Mouse (Mus musculus): Measurements from ENCODE around the gene Trappc6b. TPM values are rescaled to one million over a fixed set of nuclear protein-coding genes. Genes with fewer than 3 reads are reported as not detected.

Gene Trappc6b
- 68.7 and 69.6 TPM in 2 replicates for polyA plus RNA-seq (2015; fragmentation: Nextera tagmentation; extraction: Ambion mirVana)

GRCm38 (mm10) chr12:59060993-59061595 is at the start of gene Trappc6b:
Trappc6b (minus strand) TSS chr12:59061472.

GRCm38 (mm10) chr12:59095104-59096025 is 34.1 kb upstream of the Trappc6b start, which contains the start of gene Mia2:
Mia2 (plus strand) TSS chr12:59095799.

GRCm38 (mm10) chr12:59066448-59067077 is 5.3 kb upstream of the Trappc6b start, which contains the start of gene Pnn:
Pnn (plus strand) TSS chr12:59066884.

GRCm38 (mm10) chr12:59013234-59013633 is 48.0 kb downstream of the Trappc6b start, which contains the start of gene Gemin2:
Gemin2 (plus strand) TSS chr12:59013393.

GRCm38 (mm10) chr12:59011844-59012709 is 49.2 kb downstream of the Trappc6b start, which contains the start of gene Sec23a:
Sec23a (minus strand) TSS chr12:59012017.

Other genes starting within 250 kb of the Trappc6b start
- 14.4 and 18.3 TPM in 2 replicates for gene Sec23a, start 49.5 kb downstream of the Trappc6b start, polyA plus RNA-seq (2015; fragmentation: Nextera tagmentation; extraction: Ambion mirVana)
- 23.3 and 24.1 TPM in 2 replicates for gene Gemin2, start 48.1 kb downstream of the Trappc6b start, polyA plus RNA-seq (2015; fragmentation: Nextera tagmentation; extraction: Ambion mirVana)
- gene Pnn, start 5.4 kb upstream of the Trappc6b start, polyA plus RNA-seq (2015; fragmentation: Nextera tagmentation; extraction: Ambion mirVana) = 57.3 and 60.3 TPM in 2 replicates
- gene Mia2, start 34.3 kb upstream of the Trappc6b start, polyA plus RNA-seq (2015; fragmentation: Nextera tagmentation; extraction: Ambion mirVana) = 47.8 and 52.3 TPM in 2 replicates
- 15.2 and 17.2 TPM in 2 replicates for gene Fbxo33, start 158.3 kb upstream of the Trappc6b start, polyA plus RNA-seq (2015; fragmentation: Nextera tagmentation; extraction: Ambion mirVana)